Mouse (Mus musculus) ES-E14 (cell line): ENCODE data around the gene Ip6k1.

Source experiments
- CHD2 ChIP-seq: IDR thresholded peaks from 2 replicates; pipeline ENCODE4 v1.6.1; 2014; ENCODE audit warnings: mild to moderate bottlenecking, low read depth, low read length, inconsistent platforms
- HCFC1 ChIP-seq: IDR thresholded peaks from 2 replicates; pipeline ENCODE4 v1.6.1; 2012; ENCODE audit warnings: low read length, inconsistent platforms, borderline replicate concordance; ENCODE audit not compliant: insufficient read depth
- MAFK ChIP-seq: IDR thresholded peaks from 2 replicates; pipeline ENCODE4 v1.6.1; 2014; ENCODE audit warnings: mild to moderate bottlenecking, low read depth, low read length, inconsistent platforms; ENCODE audit not compliant: insufficient read depth
- ZC3H11A ChIP-seq: IDR thresholded peaks from 2 replicates; pipeline ENCODE4 v1.6.1; 2012; ENCODE audit warnings: low read depth, mild to moderate bottlenecking, inconsistent platforms, low read length, borderline replicate concordance
- ZNF384 ChIP-seq: IDR thresholded peaks from 2 replicates; pipeline ENCODE4 v1.6.1; 2012; ENCODE audit warnings: low read depth, low read length, inconsistent platforms

DNA sequence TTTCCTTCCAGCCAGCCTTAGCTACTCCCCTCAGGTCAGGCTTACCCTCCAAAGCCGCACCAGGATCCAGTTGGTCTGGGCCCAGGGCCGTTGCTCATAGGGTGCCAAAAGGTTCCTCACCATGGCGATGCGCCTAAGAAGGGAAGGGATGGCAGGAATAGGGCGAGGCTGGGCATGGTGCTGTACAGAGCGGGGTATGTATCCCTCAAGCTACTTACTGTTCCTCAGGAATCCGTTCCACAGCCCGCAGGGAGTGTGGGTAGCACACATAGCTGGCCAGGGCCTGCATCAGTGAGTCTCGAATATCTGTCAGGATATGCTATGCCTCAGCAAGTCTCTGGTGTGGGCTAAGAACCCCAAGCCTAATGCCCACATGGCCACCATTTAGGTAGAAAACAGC, 56.0 kb downstream of the Ip6k1 start:
- TF ChIP-seq HCFC1 (no peak), ZC3H11A (no peak), CHD2 (no peak), ZNF384 (no peak), MAFK (no peak)
